Mouse (Mus musculus) lung, postnatal 0 days (tissue): Measurements from ENCODE around the gene Cpxm1.

Source experiments
- CTCF ChIP-seq: IDR thresholded peaks from 2 replicates; pipeline ENCODE4 v1.5.1; 2016; ENCODE audit warnings: antibody characterized with exemption, mild to moderate bottlenecking
- EP300 ChIP-seq: IDR thresholded peaks from 2 replicates; pipeline ENCODE4 v1.6.1; 2016; ENCODE audit warnings: antibody characterized with exemption, mild to moderate bottlenecking, control low read depth

DNA sequence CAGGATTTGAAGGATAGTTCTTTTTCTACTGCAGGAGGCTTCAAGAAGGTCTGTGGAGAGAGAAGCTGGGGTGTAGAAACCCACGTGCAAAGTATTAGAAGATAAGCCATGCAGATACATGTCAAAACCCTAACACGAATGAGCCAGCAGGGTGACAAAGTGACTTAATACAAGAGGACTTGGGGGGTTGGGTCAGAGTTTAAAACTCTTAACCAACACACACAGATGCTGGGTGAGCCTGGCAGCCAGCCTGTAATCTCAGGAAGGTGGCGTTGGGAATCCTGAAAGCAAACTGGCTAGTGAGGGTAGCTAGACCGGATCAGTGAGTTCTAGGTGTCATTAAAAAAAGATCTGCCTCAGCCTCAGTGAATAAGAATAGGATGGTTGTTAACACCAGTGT lies 30.0 kb downstream of the Cpxm1 start:
- TF ChIP-seq EP300, result no peak
- no peak for TF ChIP-seq CTCF
